Mouse (Mus musculus) forebrain, embryonic 16.5 days (tissue): ENCODE results near the gene Atxn1. TPM values are rescaled to one million over a fixed set of nuclear protein-coding genes. Genes with fewer than 3 reads are reported as not detected.

Experiments
- ATAC-seq: fragments of 200-750 bp; cut with Nextera tagmentation; 2 replicates; pipeline ENCODE4 v1.8.0; 2017; ENCODE audit warnings: mild to moderate bottlenecking, moderate library complexity
- H3K27ac ChIP-seq: fragments of 300-500 bp; sonication (generic); 2 replicates; pipeline ENCODE4 v1.5.1; 2014; ENCODE audit warnings: low read length, control low read depth
- H3K27me3 ChIP-seq: fragments of 300-500 bp; sonication (generic); replicated peaks from 2 replicates; pipeline ENCODE4 v1.6.1; 2014; ENCODE audit warnings: low read length; ENCODE audit not compliant: control insufficient read depth, insufficient read depth
- H3K36me3 ChIP-seq: fragments of 300-500 bp; sonication (generic); 2 replicates; pipeline ENCODE4 v1.6.1; 2014; ENCODE audit not compliant: control insufficient read depth, insufficient read depth
- H3K4me1 ChIP-seq: fragments of 300-500 bp; sonication (generic); replicated peaks from 2 replicates; pipeline ENCODE4 v1.6.1; 2014; ENCODE audit warnings: low read length; ENCODE audit not compliant: control insufficient read depth, insufficient read depth
- H3K4me2 ChIP-seq: fragments of 300-500 bp; sonication (generic); 2 replicates; pipeline ENCODE4 v1.6.1; 2014; ENCODE audit warnings: mild to moderate bottlenecking, low read length, control low read depth
- H3K4me3 ChIP-seq: fragments of 300-500 bp; sonication (generic); replicated peaks from 2 replicates; pipeline ENCODE4 v1.5.1; 2014; ENCODE audit warnings: mild to moderate bottlenecking, low read length, control low read depth
- H3K9ac ChIP-seq: fragments of 300-500 bp; sonication (generic); replicated peaks from 2 replicates; pipeline ENCODE4 v1.6.1; 2014; ENCODE audit warnings: low read depth, low read length, control low read depth
- H3K9me3 ChIP-seq: fragments of 300-500 bp; sonication (generic); 2 replicates; pipeline ENCODE4 v1.6.1; 2016; ENCODE audit warnings: low read length; ENCODE audit not compliant: control insufficient read depth
- WGBS: fragments of 180-500 bp; shearing (Covaris S2); extraction: QIAGEN DNeasy Blood & Tissue Kit; methylation state at CpG from one replicate; pipeline ENCODE4 v1.1.7; 2014; 5-methylcytosine and 5-hydroxymethylcytosine counted together
- polyA plus RNA-seq: library from polyadenylated mRNA; unstranded; fragments of >200 nt; fragmentation: Nextera tagmentation; extraction: Ambion mirVana; gene quantifications from 2 replicates; pipeline ENCODE4 v1.2.1, GENCODE M21; 2015

The Atxn1 gene
- polyA plus RNA-seq, 1 experiment from 2014 or later: 15.3 TPM

- 74% methylated on average over 4 of the region's 4 CpGs for WGBS
- H3K27ac ChIP-seq: no peak overlapping the region; the same call in 1 of the 2 replicates
- H3K9me3 ChIP-seq: no peaks in the 10 kb centered on the region
- H3K4me2 ChIP-seq: no peak overlapping the region
- ATAC-seq: no peak
- no peak overlapping the region for H3K4me3 ChIP-seq
- peaks cover 6% of the 10 kb centered on the region; the same call in 1 of the 2 replicates for H3K4me1 ChIP-seq
- no peaks in the 10 kb centered on the region for H3K36me3 ChIP-seq
- H3K9ac ChIP-seq: no peak overlapping the region
- no peaks in the 10 kb centered on the region for H3K27me3 ChIP-seq
These were observed 315.5 kb downstream of the Atxn1 start for GRCm38 (mm10) chr13:45649197-45649812.

DNA sequence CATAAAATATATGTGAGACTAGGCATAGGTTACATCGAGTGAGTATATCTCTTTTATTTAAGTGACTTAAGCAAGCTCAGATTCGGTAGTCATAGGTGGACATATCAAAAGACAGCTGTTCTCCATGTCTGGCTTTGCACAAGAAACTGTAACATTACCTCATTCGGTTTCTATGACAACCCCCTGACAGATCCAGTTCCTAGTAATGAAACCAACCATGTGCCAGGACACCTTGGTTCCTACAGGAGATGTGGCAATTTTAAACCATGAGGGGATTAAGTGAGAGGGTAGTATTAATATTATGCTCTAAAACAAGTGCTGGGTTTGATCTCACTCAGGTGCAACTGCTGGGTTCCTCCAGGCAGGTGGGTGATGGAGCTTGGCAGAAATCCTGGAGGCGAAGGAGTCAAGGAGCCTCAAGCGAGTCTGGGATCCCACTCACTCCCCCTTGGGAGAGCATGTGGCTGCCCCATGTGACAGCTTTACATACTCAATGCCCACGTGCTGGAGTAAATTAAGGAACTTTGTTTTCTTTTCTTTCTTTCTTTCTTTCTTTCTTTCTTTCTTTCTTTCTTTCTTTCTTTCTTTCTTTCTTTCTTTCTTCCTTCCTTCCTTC is 320.9 kb downstream of the Atxn1 start:
- H3K4me2 ChIP-seq: no peak overlapping the region
- H3K9ac ChIP-seq: no peak overlapping the region
- no peaks in the 10 kb centered on the region for H3K27me3 ChIP-seq
- H3K4me1 ChIP-seq: peaks cover 9% of the 10 kb centered on the region
- no peak overlapping the region for H3K27ac ChIP-seq
- ATAC-seq: no peak
- no peak overlapping the region for H3K4me3 ChIP-seq
- 51% methylated on average over 6 of the region's 6 CpGs for WGBS
- H3K36me3 ChIP-seq: no peaks in the 10 kb centered on the region
- no peaks in the 10 kb centered on the region for H3K9me3 ChIP-seq

DNA sequence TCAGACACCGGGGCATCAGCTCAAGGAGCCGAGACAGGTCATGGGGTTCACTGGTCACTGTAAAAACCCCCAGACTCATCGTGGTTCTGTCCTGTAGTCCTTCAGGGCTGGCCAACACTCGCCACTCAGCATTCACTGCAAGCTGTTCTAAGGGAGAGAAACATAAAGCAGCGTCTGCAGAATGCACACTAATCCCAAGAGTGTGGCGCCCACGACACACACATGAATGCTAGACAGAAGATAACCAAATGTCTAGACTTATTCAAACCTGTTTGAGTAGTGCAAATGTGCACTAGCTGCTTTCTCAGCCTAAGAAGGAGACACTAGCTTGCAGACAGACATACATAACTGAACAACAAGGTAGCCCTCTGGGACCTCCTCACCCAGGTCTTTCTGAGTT is 321.9 kb downstream of the Atxn1 start:
- Histone ChIP-seq H3K27me3 (no peaks in the 10 kb centered on the region), H3K4me2 (no peak overlapping the region), H3K9me3 (no peaks in the 10 kb centered on the region), H3K4me1 (peaks cover 9% of the 10 kb centered on the region), H3K9ac (no peak overlapping the region), H3K27ac (no peak overlapping the region), H3K4me3 (no peak overlapping the region), H3K36me3 (no peaks in the 10 kb centered on the region)
- 67% methylated on average over 7 of the region's 7 CpGs for WGBS
- ATAC-seq: no peak

GRCm38 (mm10) chr13:45640431-45640830 is 324.4 kb downstream of the Atxn1 start:
- peaks cover 9% of the 10 kb centered on the region for H3K4me1 ChIP-seq
- H3K27me3 ChIP-seq: no peaks in the 10 kb centered on the region
- H3K4me3 ChIP-seq: no peak overlapping the region
- no peak for ATAC-seq
- no peak overlapping the region for H3K27ac ChIP-seq
- no peak overlapping the region for H3K4me2 ChIP-seq
- H3K9me3 ChIP-seq: no peaks in the 10 kb centered on the region
- H3K9ac ChIP-seq: no peak overlapping the region
- H3K36me3 ChIP-seq: no peaks in the 10 kb centered on the region
- WGBS: 59% methylated on average over 5 of the region's 5 CpGs

DNA sequence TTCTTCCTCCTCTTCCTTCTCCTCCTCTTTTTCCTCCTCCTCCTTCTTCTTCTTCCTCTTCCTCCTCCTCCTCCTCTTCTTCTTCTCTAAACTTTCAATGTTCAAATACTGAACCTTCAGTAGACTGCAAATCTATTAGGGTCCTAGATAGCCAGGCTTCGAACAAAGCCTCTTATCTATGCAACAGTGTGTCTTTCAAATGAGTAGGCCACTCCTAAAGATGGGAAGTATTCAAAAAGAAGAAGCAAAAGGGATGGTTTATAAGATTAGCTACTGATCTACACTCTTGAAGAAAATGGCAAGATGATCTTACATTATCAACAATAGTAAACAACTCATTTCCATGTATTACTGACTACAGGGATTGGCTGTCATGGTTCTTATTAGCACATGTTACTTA is 326.5 kb downstream of the Atxn1 start:
- 93% methylated on average over 1 of the region's 1 CpGs for WGBS
- no peak overlapping the region for H3K27ac ChIP-seq
- no peaks in the 10 kb centered on the region for H3K27me3 ChIP-seq
- H3K9ac ChIP-seq: no peak overlapping the region
- H3K4me1 ChIP-seq: peaks cover 1% of the 10 kb centered on the region
- no peak for ATAC-seq
- H3K36me3 ChIP-seq: no peaks in the 10 kb centered on the region
- no peaks in the 10 kb centered on the region for H3K9me3 ChIP-seq
- H3K4me2 ChIP-seq: no peak overlapping the region
- no peak overlapping the region for H3K4me3 ChIP-seq

- H3K27me3 ChIP-seq: no peaks in the 10 kb centered on the region
- no peak for ATAC-seq
- H3K4me2 ChIP-seq: no peak overlapping the region
- H3K36me3 ChIP-seq: no peaks in the 10 kb centered on the region
- H3K9me3 ChIP-seq: no peaks in the 10 kb centered on the region
- no peaks in the 10 kb centered on the region; the same call in 1 of the 2 replicates for H3K4me1 ChIP-seq
- no peak overlapping the region for H3K4me3 ChIP-seq
- H3K27ac ChIP-seq: no peak overlapping the region
- WGBS: 52% methylated on average over 8 of the region's 8 CpGs
- H3K9ac ChIP-seq: no peak overlapping the region
These were observed 327.5 kb downstream of the Atxn1 start for GRCm38 (mm10) chr13:45637324-45637723.

- no peaks in the 10 kb centered on the region for H3K27me3 ChIP-seq
- ATAC-seq: no peak
- H3K9me3 ChIP-seq: no peaks in the 10 kb centered on the region
- H3K36me3 ChIP-seq: no peaks in the 10 kb centered on the region
- H3K27ac ChIP-seq: no peak overlapping the region
- 79% methylated on average over 3 of the region's 3 CpGs for WGBS
- H3K4me1 ChIP-seq: peaks cover 2% of the 10 kb centered on the region
- no peak overlapping the region for H3K4me3 ChIP-seq
- H3K4me2 ChIP-seq: no peak overlapping the region
- no peak overlapping the region for H3K9ac ChIP-seq
These were observed 328.4 kb downstream of the Atxn1 start for GRCm38 (mm10) chr13:45636435-45636834.

- H3K36me3 ChIP-seq: no peaks in the 10 kb centered on the region
- no peaks in the 10 kb centered on the region for H3K27me3 ChIP-seq
- no peak for ATAC-seq
- H3K4me1 ChIP-seq: peaks cover 7% of the 10 kb centered on the region
- no peak overlapping the region for H3K27ac ChIP-seq
- no peak overlapping the region for H3K9ac ChIP-seq
- H3K9me3 ChIP-seq: no peaks in the 10 kb centered on the region
- H3K4me2 ChIP-seq: no peak overlapping the region
- H3K4me3 ChIP-seq: no peak overlapping the region
These were observed 330.9 kb downstream of the Atxn1 start for GRCm38 (mm10) chr13:45633918-45634317.

GRCm38 (mm10) chr13:45632133-45632532 is 332.7 kb downstream of the Atxn1 start:
- H3K27ac ChIP-seq: no peak overlapping the region
- no peak overlapping the region for H3K9ac ChIP-seq
- no peaks in the 10 kb centered on the region for H3K36me3 ChIP-seq
- H3K4me3 ChIP-seq: no peak overlapping the region
- ATAC-seq: no peak
- H3K27me3 ChIP-seq: no peaks in the 10 kb centered on the region
- 82% methylated on average over 3 of the region's 3 CpGs for WGBS
- H3K4me1 ChIP-seq: peaks cover 11% of the 10 kb centered on the region
- no peaks in the 10 kb centered on the region for H3K9me3 ChIP-seq
- no peak overlapping the region for H3K4me2 ChIP-seq
